Mouse (Mus musculus) ES-Bruce4 (cell line): ENCODE measurements around the gene Mdm2.

Source experiments
- CTCF ChIP-seq: IDR thresholded peaks from one replicate; pipeline ENCODE4 v1.8.1; 2011; ENCODE audit warnings: low read depth, low read length
- EP300 ChIP-seq: IDR thresholded peaks from 2 replicates; pipeline ENCODE4 v1.6.1; 2011; ENCODE audit warnings: low read depth, low read length; ENCODE audit not compliant: insufficient read depth
- POLR2A ChIP-seq: IDR thresholded peaks from one replicate; pipeline ENCODE4 v1.8.1; 2011; ENCODE audit warnings: low read length; ENCODE audit not compliant: insufficient read depth

GRCm38 (mm10) chr10:117673913-117674312 is 36.6 kb downstream of the Mdm2 start:
- TF ChIP-seq POLR2A (no peak), CTCF (no peak), EP300 (no peak)
